Mouse (Mus musculus) testis, adult 2 months (tissue): Measurements from ENCODE around the gene Carmil3.

Source experiments
- CTCF ChIP-seq: fragments of 200-500 bp; IDR thresholded peaks from 2 replicates; pipeline ENCODE4 v1.5.1; 2012; ENCODE audit warnings: low read depth, mild to moderate bottlenecking, inconsistent platforms, low read length, moderate library complexity; ENCODE audit not compliant: control insufficient read depth, insufficient read depth, insufficient replicate concordance
- POLR2A ChIP-seq: fragments of 200-500 bp; IDR thresholded peaks from 2 replicates; pipeline ENCODE4 v1.6.1; 2012; ENCODE audit warnings: low read depth, mild to moderate bottlenecking, inconsistent platforms, low read length, moderate library complexity; ENCODE audit not compliant: control insufficient read depth

- TF ChIP-seq POLR2A (no peak), CTCF (no peak)
Observed at GRCm38 (mm10) chr14:55459796-55460195, 30.7 kb upstream of the Carmil3 start.
